Mouse (Mus musculus): ENCODE data around the gene Zfp276. TPM values are rescaled to one million over a fixed set of nuclear protein-coding genes. Genes with fewer than 3 reads are reported as not detected.
"Not testable (repeated sequence)": the region's sequence is repeated elsewhere in the genome, so short reads cannot be mapped to it uniquely, and the experiment has no call there.

The Zfp276 gene
- total RNA-seq, 2 experiments from 2014 or later, result 20.6 to 23.0 TPM

DNA sequence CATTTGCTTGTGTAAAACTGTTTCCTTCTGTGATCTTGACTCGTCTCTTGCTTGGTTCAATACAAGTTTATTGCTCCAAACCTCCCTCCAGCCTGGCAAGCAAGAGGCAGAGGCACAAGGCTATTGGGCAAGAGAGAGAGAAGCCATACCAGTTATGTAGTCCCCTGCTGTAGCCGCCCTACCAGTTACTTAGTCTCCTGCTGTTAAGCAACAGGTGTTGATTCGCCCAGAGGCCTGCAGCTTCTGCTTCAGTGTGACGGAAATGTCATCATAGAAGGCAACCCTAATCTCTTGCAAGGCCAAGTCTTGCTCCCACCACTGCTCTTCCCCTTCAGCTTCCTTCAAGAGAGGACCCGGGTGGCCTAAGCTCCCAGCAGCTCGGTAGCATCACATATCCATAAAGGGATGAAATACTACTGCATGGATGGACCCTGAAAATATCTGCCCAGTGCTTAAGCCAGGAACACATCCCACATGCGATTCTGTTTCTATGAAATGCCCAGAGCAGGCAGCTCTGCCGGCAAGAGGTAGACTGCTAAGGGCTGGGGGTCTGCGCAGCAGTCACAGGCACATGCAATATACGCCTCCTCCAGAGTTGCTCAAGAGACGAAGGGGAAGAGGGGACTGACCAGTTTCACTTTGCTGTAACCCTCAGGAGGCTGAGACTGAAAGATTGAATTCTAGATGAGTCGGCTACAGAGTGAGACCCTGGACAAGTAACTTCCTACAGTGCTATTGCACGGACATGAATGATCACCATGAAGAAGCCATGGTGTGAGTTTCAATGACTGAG lies 26.5 kb downstream of the Zfp276 start:
- intact Hi-C loops (cut with DNase I), result no loop called here
- no peak for DNase-seq (ENCODE audit: low spot score in 2 of 2)

DNA sequence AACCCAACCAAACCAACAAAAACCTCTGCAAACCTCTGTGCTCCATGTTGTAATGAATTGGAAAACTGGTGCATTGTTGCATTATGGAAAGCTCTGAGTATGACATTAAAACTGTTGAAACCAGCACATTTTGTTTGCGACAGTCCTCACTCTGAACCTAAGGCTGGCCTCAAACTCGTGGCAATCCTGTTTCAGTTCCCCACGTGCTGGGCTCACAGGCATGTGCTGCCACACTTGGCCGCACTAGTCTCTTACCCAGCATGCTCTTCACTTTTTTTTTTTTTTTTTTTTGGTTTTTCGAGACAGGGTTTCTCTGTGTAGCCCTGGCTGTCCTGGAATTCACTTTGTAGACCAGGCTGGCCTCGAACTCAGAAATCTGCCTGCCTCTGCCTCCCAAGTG lies 29.0 kb downstream of the Zfp276 start:
- DNase-seq (ENCODE audit: low spot score in 2 of 2); intact Hi-C loops (cut with DNase I): not testable (repeated sequence)

DNA sequence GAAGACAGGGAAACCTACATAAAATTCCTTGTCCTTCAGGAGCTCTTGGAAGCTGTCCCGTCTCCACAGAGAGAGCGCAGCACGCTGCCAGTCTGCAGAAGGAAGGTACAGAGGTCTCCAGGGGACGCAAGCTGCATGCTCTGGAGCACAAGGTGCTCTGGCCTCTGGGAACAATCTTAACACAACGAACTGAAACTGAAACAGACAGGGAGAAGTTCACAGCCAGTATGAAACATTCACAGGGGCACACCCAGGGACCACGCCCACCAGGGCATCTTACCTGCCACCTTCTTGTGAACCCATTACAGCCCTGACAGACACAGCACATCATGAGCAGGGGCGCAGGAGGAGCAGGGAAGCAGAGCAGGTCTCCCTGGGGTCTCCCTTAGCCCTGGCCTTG lies 30.0 kb downstream of the Zfp276 start:
- DNase-seq (ENCODE audit: low spot score in 2 of 2), result no peak
- intact Hi-C loops (cut with DNase I), result no loop called here

DNA sequence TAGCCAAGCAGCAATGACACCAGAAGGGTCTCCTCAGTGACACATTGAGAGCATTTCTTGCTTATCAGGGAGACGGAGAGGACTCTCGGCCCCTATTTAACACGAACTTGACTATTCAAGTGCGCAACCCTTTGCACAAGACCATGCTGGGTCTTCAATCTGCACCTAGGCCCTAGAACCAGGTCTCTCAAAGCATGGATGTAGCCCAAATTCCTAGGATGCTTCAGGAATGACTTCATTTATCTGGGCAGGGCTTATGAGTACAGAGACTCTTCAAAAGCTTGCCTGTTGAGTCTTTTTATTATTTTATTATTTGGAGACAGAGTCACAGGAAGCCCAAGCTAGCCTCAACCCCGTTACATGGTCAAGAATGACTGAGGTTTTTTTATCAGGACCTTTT lies 30.5 kb downstream of the Zfp276 start:
- intact Hi-C loops (cut with DNase I), result no loop called here

DNA sequence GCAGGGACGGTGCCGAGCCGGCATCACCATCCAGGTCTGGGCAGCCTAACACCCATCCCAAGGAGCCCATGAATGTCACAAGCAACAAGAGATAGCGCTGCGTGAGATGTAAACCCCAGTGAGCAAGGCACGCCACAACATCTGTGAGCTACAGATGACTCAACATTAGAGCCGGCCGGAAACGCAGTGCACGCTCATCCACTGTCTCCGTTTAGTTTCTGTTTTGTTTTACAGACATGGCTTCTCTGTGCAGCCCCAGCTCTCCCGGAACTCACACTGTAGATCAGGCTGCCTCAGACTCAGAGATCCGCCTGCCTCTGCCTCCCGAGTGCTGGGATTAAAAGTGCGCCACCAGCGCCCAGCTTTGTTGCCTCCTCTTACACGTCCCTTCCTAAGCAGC lies 33.4 kb downstream of the Zfp276 start:
- DNase-seq (ENCODE audit: low spot score in 2 of 2), result no peak
- intact Hi-C loops (cut with DNase I), result no loop called here

More for the DNA sequence above, 30.5 kb downstream of the Zfp276 start:
- no peak for DNase-seq (ENCODE audit: low spot score in 2 of 2)

DNA sequence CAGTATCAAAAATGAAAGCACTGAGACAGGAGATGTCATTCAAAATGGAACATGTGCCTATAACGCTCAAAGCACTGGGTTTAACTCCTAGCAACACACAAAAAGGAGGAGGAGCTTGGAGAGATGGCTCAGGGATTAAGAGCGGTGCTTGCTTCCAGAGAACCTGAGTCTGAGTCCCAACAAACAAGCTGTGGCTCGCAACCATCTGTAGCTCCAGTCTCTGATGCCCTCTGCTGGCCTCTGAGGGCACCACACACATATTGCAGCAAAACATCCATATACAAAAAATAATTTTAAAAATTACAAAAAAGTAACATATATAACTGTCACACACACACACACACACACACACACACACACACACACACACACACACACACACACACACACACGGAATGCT lies 36.2 kb downstream of the Zfp276 start:
- intact Hi-C loops (cut with DNase I), result no loop called here
- DNase-seq (ENCODE audit: low spot score in 2 of 2), result peak; percentile 18 to 26

DNA sequence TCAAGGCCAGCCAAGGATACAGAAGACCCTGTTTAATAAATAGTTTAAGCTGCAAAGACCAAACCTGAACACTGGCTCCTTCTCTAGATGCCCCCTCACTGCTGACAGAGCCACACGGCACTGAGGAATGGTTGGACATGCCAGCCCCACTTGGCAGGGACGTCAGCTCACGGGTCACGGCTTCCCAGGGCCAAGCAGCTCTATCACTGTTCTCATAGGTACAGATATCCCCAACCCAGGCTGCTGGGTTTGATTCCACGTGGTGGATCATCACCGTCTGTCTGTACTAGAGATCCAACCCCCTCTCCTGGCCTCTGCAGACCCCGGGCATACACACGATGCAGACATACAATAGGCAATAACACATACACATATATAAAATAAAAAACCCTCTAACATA lies 36.7 kb downstream of the Zfp276 start:
- intact Hi-C loops (cut with DNase I), result no loop called here
- no peak for DNase-seq (ENCODE audit: low spot score in 2 of 2)

DNA sequence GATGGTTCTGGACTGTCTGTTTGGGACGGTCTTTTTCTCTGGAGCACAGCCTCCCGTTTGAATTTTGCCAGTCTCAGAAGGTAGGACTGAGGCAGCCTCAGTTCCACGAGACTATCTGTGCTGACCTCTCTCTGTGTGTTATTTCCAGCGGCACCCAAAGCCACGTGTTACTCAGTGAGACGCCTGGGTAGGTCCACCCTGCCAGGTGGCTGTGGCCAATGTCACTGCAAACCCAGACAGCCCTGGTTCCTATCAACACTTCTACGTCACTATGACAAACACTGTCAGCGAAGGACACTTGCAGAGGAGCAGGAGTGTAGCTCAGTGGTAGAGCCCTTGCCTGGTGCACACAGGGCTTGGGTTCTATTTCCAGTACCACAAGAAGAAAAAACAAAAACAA lies 37.7 kb downstream of the Zfp276 start:
- no peak for DNase-seq (ENCODE audit: low spot score in 2 of 2)
- intact Hi-C loops (cut with DNase I), result no loop called here

DNA sequence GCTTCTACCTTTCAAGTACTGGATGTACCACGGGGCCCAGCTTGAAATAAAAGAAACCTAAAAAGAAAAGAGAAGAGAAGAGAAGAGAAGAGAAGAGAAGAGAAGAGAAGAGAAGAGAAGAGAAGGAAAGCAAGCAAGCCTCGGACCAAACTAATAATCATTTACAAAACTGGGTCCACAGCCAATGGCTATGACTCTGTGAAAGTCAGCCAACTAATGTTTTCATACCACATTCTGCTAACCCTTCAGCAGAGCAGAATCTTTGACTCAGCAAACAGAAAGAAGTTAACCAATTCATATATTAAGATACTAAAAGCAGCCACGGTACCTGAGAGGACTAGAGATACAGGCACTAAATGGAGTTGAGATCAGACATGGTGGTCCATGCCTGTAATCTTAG lies 38.3 kb downstream of the Zfp276 start:
- intact Hi-C loops (cut with DNase I), result no loop called here
- DNase-seq (ENCODE audit: low spot score in 2 of 2), result no peak

DNA sequence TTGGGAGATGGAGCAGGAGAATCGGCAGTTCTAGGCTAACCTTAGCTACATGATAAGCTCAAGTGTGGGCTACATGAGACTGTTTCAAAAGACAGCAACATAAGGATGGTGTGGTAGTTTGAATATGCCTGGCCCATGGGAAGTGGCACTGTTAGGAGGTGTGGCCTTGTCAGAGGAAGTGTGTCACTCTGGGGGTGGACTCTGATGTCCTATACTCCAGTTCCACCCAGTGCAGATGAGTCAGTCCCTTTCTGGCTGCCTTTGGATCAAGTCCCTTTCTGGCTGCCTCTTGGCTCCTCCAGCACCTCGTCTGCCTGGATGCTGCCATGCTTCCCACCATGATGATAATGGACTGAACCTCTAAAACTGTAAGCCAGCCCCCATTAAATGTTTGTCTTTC lies 38.8 kb downstream of the Zfp276 start:
- DNase-seq (ENCODE audit: low spot score in 2 of 2), result no peak
- intact Hi-C loops (cut with DNase I), result no loop called here

DNA sequence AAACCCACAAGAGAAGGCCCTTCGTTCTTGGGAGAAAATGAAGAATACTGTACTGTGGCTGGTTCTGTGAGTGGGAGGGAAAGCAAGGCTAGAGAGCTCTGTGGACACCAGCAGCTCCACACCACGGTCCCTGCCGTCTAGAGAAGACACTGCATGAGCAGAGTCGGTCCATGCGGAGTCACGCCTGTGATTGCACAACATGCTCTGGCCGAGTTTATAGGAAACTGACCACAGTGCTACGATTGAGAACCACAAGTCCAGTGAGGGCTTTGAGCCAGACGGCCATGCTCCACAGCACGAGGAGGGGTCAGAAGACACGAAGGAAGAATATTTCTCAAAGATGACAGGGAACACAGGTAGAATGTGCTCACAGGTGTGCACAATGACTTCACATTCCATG lies 44.3 kb downstream of the Zfp276 start:
- intact Hi-C loops (cut with DNase I), result no loop called here
- DNase-seq (ENCODE audit: low spot score in 2 of 2), result no peak

DNA sequence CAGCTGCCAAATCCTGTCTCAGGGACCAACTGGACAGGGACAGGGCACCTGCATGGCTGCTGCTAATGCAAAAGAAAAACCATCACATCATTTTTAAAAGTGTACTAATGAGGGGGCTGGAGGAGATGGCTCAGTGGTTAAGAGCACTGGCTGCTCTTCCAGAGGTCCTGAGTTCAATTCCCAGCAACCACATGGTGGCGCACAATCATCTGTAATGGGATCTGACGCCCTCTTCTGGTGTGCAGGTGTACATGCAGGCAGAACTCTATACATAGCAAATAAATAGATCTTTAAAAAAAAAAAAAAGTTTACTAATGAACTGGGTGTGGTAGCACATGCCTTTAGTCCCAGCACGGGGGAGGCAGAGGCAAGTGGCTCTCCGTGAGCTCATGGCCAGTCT lies 54.7 kb downstream of the Zfp276 start:
- DNase-seq (ENCODE audit: low spot score in 2 of 2), result no peak
- intact Hi-C loops (cut with DNase I), result no loop called here

DNA sequence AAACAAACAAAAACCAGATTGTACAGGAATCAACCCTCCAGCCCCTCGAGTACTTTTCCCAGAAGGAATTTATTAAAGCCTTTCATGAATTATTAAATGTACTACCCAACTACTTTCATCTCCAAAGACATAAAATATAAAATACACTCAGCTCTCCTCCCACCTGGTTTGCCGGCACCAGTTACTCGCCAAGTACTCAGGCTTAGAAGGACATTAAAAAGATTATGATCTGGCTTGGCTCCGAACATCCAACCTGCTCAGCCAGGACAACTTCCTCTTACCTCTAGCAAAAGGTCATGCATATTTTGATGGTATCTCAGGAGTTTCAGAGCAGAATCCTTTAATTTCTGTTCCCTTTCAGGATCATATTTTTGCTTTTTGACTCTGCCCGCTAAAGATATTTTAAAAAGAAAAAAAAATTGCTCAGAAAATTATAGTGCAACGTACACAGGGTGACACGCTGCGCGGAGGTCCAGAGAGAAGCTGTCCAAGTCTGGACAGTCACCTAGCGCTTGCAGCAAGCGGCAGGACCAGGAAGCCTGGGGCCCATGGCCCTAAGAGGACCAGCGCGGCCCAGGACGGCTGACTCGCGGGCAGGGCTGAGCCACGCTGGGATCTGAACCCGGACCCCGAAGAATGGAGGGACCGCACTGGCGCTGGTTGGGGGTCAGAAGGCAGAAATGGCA lies 63.9 kb downstream of the Zfp276 start:
- intact Hi-C loops (cut with DNase I), result loop anchor here (2.0 kb wide), 1 partner anchor 43 kb away; no protein-coding TSS in a partner anchor

DNA sequence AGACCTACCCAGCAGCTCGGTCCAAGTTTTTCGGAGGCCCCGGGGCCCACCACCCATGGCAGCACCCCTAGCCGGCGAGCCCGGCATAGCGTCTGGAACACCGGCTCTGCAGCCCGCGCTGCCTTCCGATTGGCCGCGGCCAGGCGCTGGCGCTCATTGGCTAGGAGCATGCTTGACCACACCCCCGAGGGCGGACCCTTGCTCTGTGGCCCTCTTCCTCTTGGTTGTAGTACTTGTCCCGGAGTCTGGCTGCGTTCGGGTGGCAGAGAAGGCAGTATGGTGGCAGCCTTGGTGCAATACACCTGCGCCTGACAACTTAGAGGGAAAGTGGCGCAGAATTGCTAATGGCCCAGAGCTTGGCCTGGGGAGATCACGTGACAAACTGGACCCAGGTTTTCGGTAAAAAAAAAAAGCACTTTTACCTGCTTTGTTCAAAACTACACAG lies 64.5 kb downstream of the Zfp276 start, which contains the start of gene Fanca:
Gene Fanca, minus strand, starts transcription at position 110 of the 445 bp plus-strand sequence.
- intact Hi-C loops (cut with DNase I), result loop anchor here (2.0 kb wide), 1 partner anchor 42 kb away; no protein-coding TSS in a partner anchor
- peak; percentile 90 to 94 for DNase-seq (ENCODE audit: low spot score in 2 of 2)

More for the DNA sequence above, 63.9 kb downstream of the Zfp276 start:
- DNase-seq (ENCODE audit: low spot score in 2 of 2), result no peak

Other genes with a start within 250 kb of the Zfp276 start
- gene Ankrd11, start 211.9 kb upstream of the Zfp276 start, total RNA-seq (2021), result 100 to 1,000 TPM; 147 to 152 TPM
- 10 to 100 TPM; 64.3 to 68.6 TPM for gene Spg7, start 191.3 kb upstream of the Zfp276 start, total RNA-seq (2021)
- 100 to 1,000 TPM; 350 to 359 TPM for gene Rpl13, start 151.8 kb upstream of the Zfp276 start, total RNA-seq (2021)
- gene Cpne7, start 136.8 kb upstream of the Zfp276 start, total RNA-seq (2021), result 10 to 100 TPM; 47.5 to 62.6 TPM
- gene Sult5a1, start 95.9 kb upstream of the Zfp276 start, total RNA-seq (2021), result not detected
- gene Dpep1, start 68.0 kb upstream of the Zfp276 start, total RNA-seq (2021), result not detected
- 10 to 100 TPM; 89.9 to 92.8 TPM for gene Chmp1a, start 41.4 kb upstream of the Zfp276 start, total RNA-seq (2021)
- gene Spata33, start 41.4 kb upstream of the Zfp276 start, total RNA-seq (2021), result 1 to 10 TPM; 7.3 to 8.5 TPM
- 10 to 100 TPM; 83.4 to 88.0 TPM for gene Cdk10, start 29.4 kb upstream of the Zfp276 start, total RNA-seq (2021)
- 100 to 1,000 TPM; 106 to 107 TPM for gene Spata2l, start 18.0 kb upstream of the Zfp276 start, total RNA-seq (2021)
- 10 to 100 TPM; 55.2 to 61.5 TPM for gene Vps9d1, start 153 bp downstream of the Zfp276 start, total RNA-seq (2021)
- gene Fanca, start 64.4 kb downstream of the Zfp276 start, total RNA-seq (2021), result 1 to 10 TPM; 3.2 to 3.4 TPM
- gene Spire2, start 78.5 kb downstream of the Zfp276 start, total RNA-seq (2021), result 10 to 100 TPM; 16.0 to 16.5 TPM
- 100 to 1,000 TPM; 568 to 614 TPM for gene Tcf25, start 119.6 kb downstream of the Zfp276 start, total RNA-seq (2021)
- under 1 TPM in 1 of 2 experiments, not detected in 1; 0.09 TPM for gene Mc1r, start 152.9 kb downstream of the Zfp276 start, total RNA-seq (2021)
- 100 to 1,000 TPM; 447 to 452 TPM for gene Tubb3, start 157.2 kb downstream of the Zfp276 start, total RNA-seq (2021)
- gene Def8, start 169.3 kb downstream of the Zfp276 start, total RNA-seq (2021), result 10 to 100 TPM; 67.6 to 68.8 TPM
- gene Afg3l1, start 223.7 kb downstream of the Zfp276 start, total RNA-seq (2021), result 10 to 100 TPM; 33.4 to 34.0 TPM